Mouse (Mus musculus): ENCODE measurements around the gene Syngr1.

DNA sequence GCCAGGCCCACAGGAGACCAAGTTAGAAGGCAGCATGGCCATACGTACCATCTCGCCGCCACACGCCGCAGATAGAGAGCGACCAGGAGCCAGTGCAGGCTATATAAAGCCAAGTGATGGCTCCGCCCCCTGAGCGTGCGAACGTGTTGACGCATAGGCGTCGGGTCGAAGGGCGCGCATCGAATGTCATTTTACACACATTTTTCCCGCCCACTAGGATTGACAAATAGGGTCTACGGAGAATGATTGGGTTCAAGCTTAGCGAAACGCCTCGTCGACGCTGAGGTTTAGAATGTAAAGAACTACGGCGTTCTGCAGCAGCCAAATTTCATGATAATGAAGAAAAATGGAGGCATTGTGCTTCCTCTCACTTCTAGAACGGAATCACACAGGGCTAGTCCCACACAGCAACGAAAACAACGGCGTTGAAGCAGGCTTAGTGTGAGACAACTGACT, 7.8 kb upstream of the Syngr1 start:
- TF ChIP-seq TAL1 (conservative IDR thresholded peaks at IDR 0.05; ENCODE audit: low read depth, low read length) (no peak), CTCF (IDR thresholded peaks at IDR 0.05; ENCODE audit: low read depth, low read length) (no peak), GATA1 (IDR thresholded peaks at IDR 0.05; ENCODE audit: borderline replicate concordance, low read length) (no peak), POLR2AphosphoS5 (IDR thresholded peaks at IDR 0.05; ENCODE audit: insufficient replicate concordance, low read depth, low read length) (peak; percentile 99)

Data from G1E (cell line).